Mouse (Mus musculus) c-Kit-negative CD71-positive TER-119-positive erythroid progenitor cells, embryonic 14.5 days (primary cell): ENCODE data around the gene Arpc4.
A peak's percentile ranks its signal among the peaks of the same experiment; 100 is the strongest.

Experiments
- DNase-seq: peaks from one replicate; pipeline ENCODE4 v3.0.0-alpha.2; 2013; ENCODE audit warnings: low read depth, low spot score

The Arpc4 gene

DNA sequence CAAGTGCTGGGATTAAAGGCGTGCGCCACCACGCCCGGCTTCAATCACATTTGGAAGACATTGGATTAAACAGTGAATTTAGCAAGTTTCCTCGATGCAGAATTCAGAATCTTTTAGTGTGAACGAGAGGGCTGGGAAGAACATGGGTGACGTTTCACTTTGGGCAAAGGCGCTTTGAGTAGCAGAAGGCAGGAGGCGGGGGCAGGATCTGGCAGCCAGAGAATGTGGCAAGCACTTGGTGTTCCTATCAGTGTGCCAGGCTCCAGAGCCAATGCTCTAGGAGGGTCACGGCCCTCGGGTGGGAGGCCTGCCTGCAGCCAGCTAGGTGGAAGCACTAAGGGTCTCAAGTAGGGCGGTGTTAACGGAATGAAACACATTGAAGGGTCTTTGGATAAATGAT is 24.2 kb downstream of the Arpc4 start:
- DNase-seq: no peak

DNA sequence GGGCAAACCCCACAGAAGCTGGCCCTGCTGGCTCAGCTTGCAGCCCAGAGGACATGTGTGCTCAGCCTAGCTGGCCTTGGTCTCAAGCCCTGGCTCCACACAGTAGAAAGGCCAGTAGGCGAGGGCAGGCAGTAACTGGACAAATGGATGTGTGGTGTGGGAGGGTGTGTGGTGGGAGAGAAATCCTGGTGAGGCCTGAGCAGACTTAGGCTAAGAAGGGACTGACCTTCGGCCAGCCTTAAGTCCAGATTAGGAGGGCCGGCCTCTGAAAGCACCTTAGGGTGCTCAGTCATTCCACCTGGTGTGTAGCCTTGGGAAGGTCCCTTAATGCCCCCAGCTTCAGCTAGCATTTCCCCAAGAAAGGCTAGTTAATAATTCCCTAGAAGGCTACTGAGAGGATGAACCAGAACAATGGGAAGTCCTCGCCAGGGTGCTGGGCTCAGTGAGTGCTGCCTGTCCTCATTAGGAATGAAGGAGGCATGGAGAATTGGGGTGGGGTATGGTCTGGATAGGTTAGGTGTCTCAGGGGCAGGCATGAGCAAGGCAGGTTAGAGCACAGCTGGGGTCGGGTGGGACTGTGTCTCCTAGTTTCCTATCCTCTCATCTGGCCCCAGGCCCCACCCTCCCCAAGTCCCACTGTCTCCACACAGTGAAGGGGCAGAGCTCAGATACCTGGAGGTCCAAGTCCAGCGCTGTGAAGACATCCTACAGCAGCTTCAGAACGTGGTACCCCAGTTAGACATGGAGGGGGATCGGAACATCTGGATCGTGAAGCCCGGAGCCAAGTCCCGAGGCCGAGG is 26.9 kb downstream of the Arpc4 start:
- no peak for DNase-seq

GRCm38 (mm10) chr6:113405483-113405882 is 27.6 kb downstream of the Arpc4 start:
- DNase-seq: no peak

DNA sequence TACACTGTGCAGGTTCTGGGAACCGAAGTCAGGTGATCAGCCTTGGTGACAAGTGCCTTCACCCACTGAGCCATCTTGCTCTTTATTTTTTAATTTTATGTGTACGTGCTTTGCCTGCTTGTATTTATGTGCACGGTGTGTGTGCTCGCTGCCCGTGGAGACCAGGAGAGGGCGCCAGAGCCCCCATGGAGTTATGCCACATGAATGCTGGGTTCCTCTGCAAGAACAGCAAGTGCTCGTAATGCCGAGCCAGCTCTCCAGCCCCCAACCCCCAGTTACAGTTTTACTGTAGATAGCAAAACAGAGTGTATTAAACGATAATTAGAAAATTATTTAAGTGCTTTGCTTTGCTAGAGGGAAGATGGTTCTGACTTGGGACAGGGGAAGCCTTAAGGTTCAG is 28.8 kb downstream of the Arpc4 start:
- no peak for DNase-seq

GRCm38 (mm10) chr6:113410001-113410400 is 32.1 kb downstream of the Arpc4 start:
- DNase-seq: no peak

GRCm38 (mm10) chr6:113416416-113416815 is 38.5 kb downstream of the Arpc4 start:
- no peak for DNase-seq

GRCm38 (mm10) chr6:113418441-113419198 is 40.7 kb downstream of the Arpc4 start:
- no peak for DNase-seq

GRCm38 (mm10) chr6:113419199-113419587 is 41.3 kb downstream of the Arpc4 start, which contains the start of gene Rpusd3:
Gene Rpusd3, minus strand, starts transcription at chr6:113419340.
- DNase-seq: peak; percentile 98

DNA sequence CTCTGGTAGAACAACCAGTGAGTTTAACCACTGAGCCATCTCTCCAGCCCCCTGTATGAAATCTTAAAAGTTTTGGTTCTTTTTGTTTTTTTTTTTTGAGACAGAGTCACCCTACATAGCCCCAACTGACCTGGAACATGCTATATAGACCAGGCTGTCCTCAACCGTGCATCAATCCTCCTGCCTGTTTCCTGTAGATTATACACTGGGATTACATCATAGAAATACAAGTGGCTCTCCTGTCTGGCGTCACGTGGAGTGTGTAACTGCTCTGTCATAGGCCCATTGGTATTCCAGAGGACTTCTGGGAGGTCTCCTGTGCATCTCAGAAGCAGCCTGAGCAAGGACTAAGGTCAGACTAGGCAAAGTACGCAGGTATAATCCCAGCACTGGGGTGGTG is 45.1 kb downstream of the Arpc4 start:
- no peak for DNase-seq

DNA sequence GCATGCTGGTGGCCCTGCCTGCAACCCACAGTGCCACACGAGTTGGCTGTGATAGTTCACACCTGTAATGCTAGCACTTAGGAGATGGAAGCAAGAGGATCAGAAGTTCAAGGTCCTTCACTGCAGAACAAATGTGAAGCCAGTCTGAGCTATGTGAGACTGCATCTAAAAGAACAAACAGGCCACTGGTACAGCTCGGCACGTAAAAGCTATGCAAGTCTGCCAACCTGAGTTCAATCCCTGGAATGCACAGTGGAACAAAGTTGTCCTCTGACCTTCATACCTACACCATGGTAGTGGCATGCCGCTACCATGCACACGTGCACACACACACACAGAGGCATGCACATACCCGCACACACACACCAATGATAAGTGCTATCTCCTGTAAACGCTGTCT is 46.3 kb downstream of the Arpc4 start:
- DNase-seq: no peak

- DNase-seq: no peak
Observed at GRCm38 (mm10) chr6:113426696-113427095, 48.8 kb downstream of the Arpc4 start.

GRCm38 (mm10) chr6:113427397-113427796 is 49.5 kb downstream of the Arpc4 start:
- no peak for DNase-seq

DNA sequence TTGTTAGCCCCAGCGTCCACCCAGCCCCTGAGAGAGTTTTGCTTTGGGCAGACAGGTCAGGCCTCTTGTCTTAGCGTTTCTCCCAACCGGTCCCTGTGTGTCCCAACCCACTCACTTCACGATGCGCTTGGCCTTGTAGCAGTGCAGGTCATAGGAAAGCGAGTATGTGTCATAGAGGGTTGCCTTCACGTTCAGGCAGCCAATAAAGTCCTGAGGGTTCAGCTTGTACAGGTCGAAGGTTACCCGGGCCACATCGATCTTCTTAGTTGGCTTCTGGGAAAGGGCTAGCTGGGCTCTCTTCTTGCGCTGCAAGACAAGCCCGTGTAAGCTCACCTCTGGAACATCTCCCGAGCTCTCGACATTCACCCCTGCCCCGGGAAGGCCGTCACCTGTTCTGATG is 50.1 kb downstream of the Arpc4 start:
- no peak for DNase-seq

- DNase-seq: no peak
Observed at GRCm38 (mm10) chr6:113429965-113430364, 52.0 kb downstream of the Arpc4 start.

DNA sequence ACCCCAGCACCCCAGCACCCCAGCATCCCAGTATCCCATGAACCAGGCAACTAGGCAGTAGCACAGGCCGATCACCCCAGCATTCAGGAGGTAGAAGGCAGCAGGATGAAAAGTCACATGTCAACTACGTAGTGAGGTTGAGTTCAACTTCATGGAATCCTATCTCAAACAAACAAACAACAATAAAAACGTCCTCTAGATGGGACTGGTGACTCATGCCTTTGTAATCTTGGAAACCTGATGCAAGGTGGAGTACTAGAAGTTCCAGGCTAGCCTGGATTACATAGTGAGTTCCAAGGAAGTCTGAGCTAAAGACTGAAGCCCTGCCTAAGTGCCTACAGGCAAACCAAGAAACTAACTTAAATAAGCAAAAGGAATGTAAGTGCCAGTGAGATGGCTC is 52.9 kb downstream of the Arpc4 start:
- DNase-seq: no peak

- DNase-seq: no peak
Observed at GRCm38 (mm10) chr6:113431801-113432200, 53.9 kb downstream of the Arpc4 start.

DNA sequence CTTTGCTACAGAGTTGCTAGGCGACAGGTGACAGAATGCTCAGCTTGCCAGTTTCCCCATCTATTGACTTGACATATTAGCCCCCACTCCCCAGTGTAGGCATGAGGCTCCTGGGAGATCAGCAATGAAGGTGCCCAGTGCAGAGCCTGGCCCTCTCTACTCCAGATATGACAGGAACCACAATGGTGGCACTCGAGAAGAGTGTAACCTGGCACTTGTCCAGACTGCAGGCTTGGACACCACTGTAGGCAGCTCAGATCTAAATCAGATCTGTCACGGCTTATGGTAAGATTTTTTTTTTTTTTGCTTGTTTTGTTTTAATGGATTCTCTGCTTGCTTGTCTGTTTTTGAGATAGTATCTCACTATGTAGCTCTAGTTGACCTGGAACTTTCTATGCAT is 55.7 kb downstream of the Arpc4 start:
- no peak for DNase-seq

GRCm38 (mm10) chr6:113434691-113435090 is 56.8 kb downstream of the Arpc4 start:
- DNase-seq: no peak

GRCm38 (mm10) chr6:113435664-113436205 is 57.8 kb downstream of the Arpc4 start, which contains the start of gene Cidec:
Gene Cidec, minus strand, starts transcription at chr6:113435760.
- no peak for DNase-seq

GRCm38 (mm10) chr6:113437135-113437534 is 59.2 kb downstream of the Arpc4 start:
- DNase-seq: no peak

DNA sequence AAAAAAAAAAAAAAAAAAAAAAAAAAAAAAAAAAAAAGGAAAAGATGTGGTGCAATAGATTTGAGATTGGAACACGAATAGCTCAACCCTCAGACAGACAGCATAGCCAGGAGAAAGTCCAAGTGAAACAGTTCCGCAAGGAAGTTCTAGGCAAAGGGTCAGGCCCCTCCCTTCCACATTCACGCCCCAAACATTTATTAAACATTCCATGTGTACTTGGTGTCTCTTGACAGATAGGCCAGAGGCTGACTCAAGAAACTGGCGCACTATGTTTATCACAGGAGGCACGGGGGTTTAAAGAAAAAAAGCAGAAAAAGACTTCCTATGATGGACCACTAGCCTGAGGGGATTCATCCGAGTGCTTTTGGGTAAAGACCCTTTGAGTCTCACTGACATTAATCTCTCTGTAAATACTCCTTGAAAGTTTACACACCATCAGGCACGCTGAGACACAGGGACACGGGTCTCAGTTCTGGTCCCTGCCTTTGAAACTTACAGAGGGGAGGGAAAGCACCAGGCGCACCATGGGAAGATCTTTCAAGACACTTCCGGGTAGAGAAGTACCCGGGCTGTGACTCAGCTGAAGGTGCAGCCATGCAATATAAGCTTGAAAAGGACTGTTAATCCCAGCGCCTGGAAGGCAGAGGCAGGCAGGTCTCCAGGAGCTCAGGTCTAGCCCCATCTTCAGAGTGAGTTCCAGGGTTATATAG is 61.0 kb downstream of the Arpc4 start:
- no peak for DNase-seq
